Mouse (Mus musculus): ENCODE results near the gene Cgnl1.

The Cgnl1 gene

GRCm38 (mm10) chr9:71582771-71583170 lies 188.6 kb downstream of the Cgnl1 start:
- CTCF ChIA-PET = no interaction called here

- CTCF ChIA-PET = no interaction called here
Measured at GRCm38 (mm10) chr9:71578896-71579564, 192.4 kb downstream of the Cgnl1 start.
